Mouse (Mus musculus): Measurements from ENCODE around the gene Arhgef26.

GRCm38 (mm10) chr3:62340861-62341260 is 2.7 kb downstream of the Arhgef26 start:
- no peak for TF ChIP-seq CTCF (IDR thresholded peaks at IDR 0.05; ENCODE audit: borderline replicate concordance, insufficient read depth, low read depth, low read length)
- no peak for TF ChIP-seq POLR2A (IDR thresholded peaks at IDR 0.05; ENCODE audit: borderline replicate concordance, insufficient read depth, low read length)

All from cerebellum, adult 2 months (tissue).